Mouse (Mus musculus) monocyte, adult 2 months (primary cell): Measurements from ENCODE around the gene Pom121.
"Not testable (repeated sequence)": the region's sequence is repeated elsewhere in the genome, so short reads cannot be mapped to it uniquely, and the experiment has no call there.

Experiments used
- DNase-seq, 2 experiments: peaks; one replicate each; pipeline ENCODE4 v3.0.0; 2022; ENCODE audit warnings: low spot score in 2 of 2, low read depth in 1 of 2

Pom121 gene

GRCm38 (mm10) chr5:135369196-135369595, 25.1 kb downstream of the Pom121 start:
- DNase-seq, result not testable (repeated sequence)

GRCm38 (mm10) chr5:135368312-135368711, 26.0 kb downstream of the Pom121 start:
- no peak for DNase-seq

GRCm38 (mm10) chr5:135367841-135368240, 26.5 kb downstream of the Pom121 start:
- no peak for DNase-seq

GRCm38 (mm10) chr5:135363540-135363939, 30.8 kb downstream of the Pom121 start:
- no peak for DNase-seq

- DNase-seq, result no peak
These were observed 31.8 kb downstream of the Pom121 start for GRCm38 (mm10) chr5:135362572-135362971.

- DNase-seq, result no peak
These were observed 34.6 kb downstream of the Pom121 start for GRCm38 (mm10) chr5:135359772-135360171.

GRCm38 (mm10) chr5:135357556-135357955, 36.8 kb downstream of the Pom121 start:
- no peak for DNase-seq

GRCm38 (mm10) chr5:135356090-135356489, 38.3 kb downstream of the Pom121 start:
- no peak for DNase-seq

- DNase-seq, result no peak
These were observed 40.8 kb downstream of the Pom121 start for GRCm38 (mm10) chr5:135353564-135353963.

GRCm38 (mm10) chr5:135352995-135353394, 41.4 kb downstream of the Pom121 start, which contains the start of gene Trim50:
Trim50 (plus strand) TSS chr5:135353295.
- no peak for DNase-seq

- no peak for DNase-seq
These were observed 42.7 kb downstream of the Pom121 start for GRCm38 (mm10) chr5:135351606-135352005.

- DNase-seq, result no peak
These were observed 44.5 kb downstream of the Pom121 start, which contains the start of gene Fkbp6 for GRCm38 (mm10) chr5:135349862-135350261. Fkbp6 (minus strand) TSS chr5:135350044.

GRCm38 (mm10) chr5:135347511-135348011, 46.8 kb downstream of the Pom121 start:
- DNase-seq, result no peak

GRCm38 (mm10) chr5:135346430-135346829, 47.9 kb downstream of the Pom121 start:
- no peak for DNase-seq

GRCm38 (mm10) chr5:135345989-135346388, 48.4 kb downstream of the Pom121 start:
- no peak for DNase-seq

- DNase-seq, result no peak
These were observed 56.8 kb downstream of the Pom121 start for GRCm38 (mm10) chr5:135337575-135337974.

GRCm38 (mm10) chr5:135331161-135331560, 63.2 kb downstream of the Pom121 start:
- no peak for DNase-seq

GRCm38 (mm10) chr5:135330201-135330600, 64.1 kb downstream of the Pom121 start:
- DNase-seq, result no peak

- DNase-seq, result no peak
These were observed 64.9 kb downstream of the Pom121 start for GRCm38 (mm10) chr5:135329471-135329870.
